Mouse (Mus musculus): ENCODE results near the gene Rbm38. TPM values are rescaled to one million over a fixed set of nuclear protein-coding genes. Genes with fewer than 3 reads are reported as not detected.
A peak's percentile ranks its signal among the peaks of the same experiment; 100 is the strongest.

Rbm38 gene
- total and polyA plus RNA-seq, 2 experiments from 2014 or later = 119 to 135 TPM

DNA sequence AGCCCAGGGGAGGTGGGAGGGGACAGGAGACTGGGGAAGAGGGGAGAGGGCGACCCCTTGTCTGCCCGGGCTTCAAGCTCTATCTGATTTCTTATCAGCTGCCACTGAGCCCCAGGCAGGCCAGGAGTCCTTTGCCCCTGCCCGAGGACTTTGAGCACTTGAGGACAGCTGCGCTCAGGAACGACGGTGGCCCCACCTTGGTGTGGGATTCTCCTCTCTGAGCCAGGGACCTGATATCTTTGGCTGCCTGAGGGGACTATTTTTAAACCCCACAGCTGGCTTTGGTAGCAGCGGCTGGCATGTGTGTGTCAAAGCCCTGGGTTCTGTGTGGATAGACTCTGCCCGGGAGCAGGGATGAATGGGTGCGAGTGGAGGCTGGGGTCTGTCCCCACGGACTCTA is 37.3 kb downstream of the Rbm38 start:
- no peaks in the 10 kb centered on the region for H3K27me3 ChIP-seq (ENCODE audit: control insufficient read depth, insufficient read depth, low read length)
- DNase-seq (ENCODE audit: low spot score) (peak; percentile 75), ATAC-seq (ENCODE audit: insufficient read depth, low read depth) (peak; percentile 68)
- H3K4me3 ChIP-seq (ENCODE audit: low read depth, low read length) = no peak overlapping the region
- peak overlapping the region; percentile 32; the same call in 1 of the 2 replicates for H3K4me2 ChIP-seq (ENCODE audit: low read depth, low read length)
- peaks cover 38% of the 10 kb centered on the region for H3K4me1 ChIP-seq (ENCODE audit: control insufficient read depth, insufficient read depth)
- H3K9ac ChIP-seq (replicated peaks; ENCODE audit: low read depth, low read length) = 0 out of 2 replicates have a peak overlapping the region, but pooled peaks have one; percentile 35
- no peaks in the 10 kb centered on the region for H3K36me3 ChIP-seq (replicated peaks; ENCODE audit: control insufficient read depth, insufficient read depth, low read length)
- peak overlapping the region; percentile 86 for H3K27ac ChIP-seq (ENCODE audit: low read depth)
- 15% methylated on average over 10 of the region's 10 CpGs for WGBS
- H3K9me3 ChIP-seq (replicated peaks; ENCODE audit: control insufficient read depth, low read length) = no peaks in the 10 kb centered on the region
- TF ChIP-seq EP300 (IDR thresholded peaks at IDR 0.05; ENCODE audit: low read depth) = no peak
- no peak for TF ChIP-seq CTCF (IDR thresholded peaks at IDR 0.05; ENCODE audit: low read depth)

DNA sequence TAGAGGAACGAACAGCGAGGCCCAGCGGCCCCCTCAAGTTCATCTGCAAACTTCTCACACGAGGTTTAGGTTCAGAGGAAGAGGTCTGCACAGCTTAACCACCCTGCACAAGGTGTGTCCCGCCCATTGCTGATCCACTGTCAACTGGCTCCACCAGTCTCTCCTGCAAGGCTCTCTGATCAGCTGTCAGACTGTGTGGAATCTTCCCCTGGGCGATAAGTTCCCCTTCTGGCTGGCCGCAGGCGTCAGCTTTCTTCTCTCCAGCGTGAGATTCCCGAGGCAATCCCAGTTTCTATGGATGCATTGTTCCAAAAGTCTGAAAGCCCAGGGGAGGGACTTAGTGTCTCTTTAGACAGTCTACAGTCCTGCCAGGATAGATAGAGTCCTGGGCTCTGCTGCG is 38.0 kb downstream of the Rbm38 start:
- 0 out of 2 replicates have a peak overlapping the region, but pooled peaks have one; percentile 35 for H3K9ac ChIP-seq (replicated peaks; ENCODE audit: low read depth, low read length)
- H3K4me3 ChIP-seq (ENCODE audit: low read depth, low read length) = no peak overlapping the region
- H3K4me1 ChIP-seq (ENCODE audit: control insufficient read depth, insufficient read depth) = peaks cover 33% of the 10 kb centered on the region
- no peaks in the 10 kb centered on the region for H3K9me3 ChIP-seq (replicated peaks; ENCODE audit: control insufficient read depth, low read length)
- 28% methylated on average over 11 of the region's 11 CpGs for WGBS
- peak overlapping the region; percentile 86 for H3K27ac ChIP-seq (ENCODE audit: low read depth)
- no peak for ATAC-seq (ENCODE audit: insufficient read depth, low read depth)
- 0 out of 2 replicates have a peak overlapping the region, but pooled peaks have one; percentile 32 for H3K4me2 ChIP-seq (ENCODE audit: low read depth, low read length)
- H3K36me3 ChIP-seq (replicated peaks; ENCODE audit: control insufficient read depth, insufficient read depth, low read length) = no peaks in the 10 kb centered on the region
- H3K27me3 ChIP-seq (ENCODE audit: control insufficient read depth, insufficient read depth, low read length) = no peaks in the 10 kb centered on the region
- TF ChIP-seq CTCF (IDR thresholded peaks at IDR 0.05; ENCODE audit: low read depth) (no peak), EP300 (IDR thresholded peaks at IDR 0.05; ENCODE audit: low read depth) (no peak)
- no peak for DNase-seq (ENCODE audit: low spot score)

DNA sequence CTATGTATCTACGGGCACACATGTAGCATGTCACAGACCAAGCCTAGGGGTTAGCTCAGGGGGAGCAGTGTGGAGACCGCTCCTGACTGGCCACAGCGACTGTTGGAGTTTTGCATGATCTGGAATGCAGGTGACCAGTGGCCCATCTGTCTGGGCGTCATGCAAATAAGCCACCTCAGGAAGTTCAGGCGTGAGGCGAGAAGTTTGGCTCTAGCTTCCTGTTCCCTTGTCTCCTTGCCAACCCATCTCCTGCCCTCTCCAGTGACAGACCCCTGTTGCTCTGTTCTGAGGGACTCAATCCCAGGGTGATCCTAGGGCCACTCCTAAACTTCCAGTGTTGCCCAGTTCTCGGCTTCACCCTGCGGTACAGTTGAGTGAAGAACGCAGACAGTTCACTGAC is 40.2 kb downstream of the Rbm38 start:
- H3K9ac ChIP-seq (replicated peaks; ENCODE audit: low read depth, low read length) = no peak overlapping the region
- no peak for DNase-seq (ENCODE audit: low spot score)
- peaks cover 30% of the 10 kb centered on the region for H3K4me1 ChIP-seq (ENCODE audit: control insufficient read depth, insufficient read depth)

DNA sequence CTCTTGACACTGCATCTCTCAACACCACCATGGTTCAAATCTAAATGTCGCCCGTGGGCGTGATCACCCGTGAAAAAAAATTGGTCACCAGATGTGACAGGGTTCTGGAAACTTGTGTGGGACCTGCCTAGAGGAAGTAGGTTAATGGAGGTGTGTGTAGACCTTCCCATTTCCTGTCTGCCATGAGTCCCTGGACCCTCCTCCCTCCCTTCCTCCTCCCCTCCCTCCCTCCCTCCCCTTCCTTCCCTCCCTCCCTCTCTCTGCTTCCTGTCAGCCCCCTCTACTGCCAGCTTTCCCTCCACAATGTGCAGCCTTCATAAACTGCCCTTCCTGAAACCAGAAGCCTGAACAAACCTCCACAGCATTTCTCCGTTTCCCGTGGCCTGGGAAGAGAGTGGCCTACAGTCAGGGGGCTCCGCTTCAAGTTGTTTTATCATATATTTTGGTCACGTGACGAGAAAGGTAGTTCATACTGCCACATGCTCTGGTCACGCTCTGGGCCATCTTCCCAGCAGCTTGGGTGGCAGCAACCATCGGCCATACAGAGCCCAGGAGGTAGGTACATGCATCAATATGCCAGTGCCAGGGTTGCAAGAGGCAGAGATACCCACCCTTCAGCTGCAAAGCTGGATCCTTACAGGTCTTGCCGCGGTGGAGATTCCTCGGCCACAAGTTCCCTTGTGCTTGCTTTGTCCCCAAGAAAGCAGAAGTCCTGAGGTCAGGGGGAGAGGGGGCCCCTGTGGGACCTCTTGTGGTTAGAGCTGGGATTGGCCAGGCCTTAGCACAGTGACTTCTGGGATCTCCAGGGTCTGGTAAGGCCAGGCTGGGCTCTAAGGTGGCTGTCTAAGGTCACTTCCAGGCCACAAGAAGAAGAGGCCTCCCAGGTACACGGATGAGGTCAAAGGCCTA is 41.4 kb downstream of the Rbm38 start:
- DNase-seq (ENCODE audit: low spot score) (no peak), ATAC-seq (ENCODE audit: insufficient read depth, low read depth) (no peak)
- TF ChIP-seq CTCF (IDR thresholded peaks at IDR 0.05; ENCODE audit: low read depth) (peak; percentile 36), EP300 (IDR thresholded peaks at IDR 0.05; ENCODE audit: low read depth) (no peak)
- 0 out of 2 replicates have a peak overlapping the region, but pooled peaks have one; percentile 8 for H3K27ac ChIP-seq (ENCODE audit: low read depth)
- no peaks in the 10 kb centered on the region for H3K36me3 ChIP-seq (replicated peaks; ENCODE audit: control insufficient read depth, insufficient read depth, low read length)
- no peak overlapping the region for H3K4me2 ChIP-seq (ENCODE audit: low read depth, low read length)
- no peaks in the 10 kb centered on the region for H3K27me3 ChIP-seq (ENCODE audit: control insufficient read depth, insufficient read depth, low read length)
- H3K4me3 ChIP-seq (ENCODE audit: low read depth, low read length) = no peak overlapping the region
- no peak overlapping the region for H3K9ac ChIP-seq (replicated peaks; ENCODE audit: low read depth, low read length)
- WGBS = 55% methylated on average over 15 of the region's 15 CpGs
- H3K9me3 ChIP-seq (replicated peaks; ENCODE audit: control insufficient read depth, low read length) = no peaks in the 10 kb centered on the region
- peaks cover 30% of the 10 kb centered on the region for H3K4me1 ChIP-seq (ENCODE audit: control insufficient read depth, insufficient read depth)

More for the DNA sequence above, 40.2 kb downstream of the Rbm38 start:
- WGBS = 34% methylated on average over 9 of the region's 9 CpGs
- ATAC-seq (ENCODE audit: insufficient read depth, low read depth) = no peak
- TF ChIP-seq EP300 (IDR thresholded peaks at IDR 0.05; ENCODE audit: low read depth) = no peak
- no peak for TF ChIP-seq CTCF (IDR thresholded peaks at IDR 0.05; ENCODE audit: low read depth)
- Histone ChIP-seq H3K36me3 (replicated peaks; ENCODE audit: control insufficient read depth, insufficient read depth, low read length) (no peaks in the 10 kb centered on the region), H3K4me2 (ENCODE audit: low read depth, low read length) (no peak overlapping the region), H3K27ac (ENCODE audit: low read depth) (peak overlapping the region; percentile 21), H3K9me3 (replicated peaks; ENCODE audit: control insufficient read depth, low read length) (no peaks in the 10 kb centered on the region), H3K4me3 (ENCODE audit: low read depth, low read length) (no peak overlapping the region), H3K27me3 (ENCODE audit: control insufficient read depth, insufficient read depth, low read length) (no peaks in the 10 kb centered on the region)

DNA sequence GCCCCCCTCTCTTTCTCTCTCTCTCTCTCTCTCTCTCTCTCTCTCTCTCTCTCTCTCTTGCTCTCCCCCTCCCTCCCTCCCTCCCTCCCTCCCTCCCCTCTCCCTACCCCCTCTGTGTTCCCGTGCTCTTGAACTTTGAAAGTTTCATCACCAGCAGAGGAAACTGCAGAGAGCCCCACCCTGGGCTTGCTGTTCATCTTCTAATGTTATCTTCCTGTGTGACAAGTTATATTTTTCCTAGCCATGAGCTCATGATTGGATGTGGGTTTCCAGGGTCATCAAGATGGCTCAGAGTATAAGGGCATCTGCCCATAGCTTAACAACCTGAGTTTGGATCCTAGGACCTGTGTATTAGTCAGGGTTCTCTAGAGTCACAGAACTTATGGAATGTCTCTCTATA is 42.9 kb downstream of the Rbm38 start:
- no peaks in the 10 kb centered on the region for H3K36me3 ChIP-seq (replicated peaks; ENCODE audit: control insufficient read depth, insufficient read depth, low read length)
- 67% methylated on average over 1 of the region's 1 CpGs for WGBS
- H3K27me3 ChIP-seq (ENCODE audit: control insufficient read depth, insufficient read depth, low read length) = no peaks in the 10 kb centered on the region

More for the DNA sequence above, 42.9 kb downstream of the Rbm38 start:
- ATAC-seq (ENCODE audit: insufficient read depth, low read depth) (no peak), DNase-seq (ENCODE audit: low spot score) (no peak)
- peaks cover 17% of the 10 kb centered on the region for H3K4me1 ChIP-seq (ENCODE audit: control insufficient read depth, insufficient read depth)
- no peaks in the 10 kb centered on the region for H3K9me3 ChIP-seq (replicated peaks; ENCODE audit: control insufficient read depth, low read length)
- no peak overlapping the region for H3K4me3 ChIP-seq (ENCODE audit: low read depth, low read length)
- no peak overlapping the region for H3K4me2 ChIP-seq (ENCODE audit: low read depth, low read length)
- TF ChIP-seq CTCF (IDR thresholded peaks at IDR 0.05; ENCODE audit: low read depth) (no peak), EP300 (IDR thresholded peaks at IDR 0.05; ENCODE audit: low read depth) (no peak)
- H3K9ac ChIP-seq (replicated peaks; ENCODE audit: low read depth, low read length) = no peak overlapping the region
- H3K27ac ChIP-seq (ENCODE audit: low read depth) = no peak overlapping the region
